Mouse (Mus musculus): ENCODE measurements around the gene Hdac9. TPM values are rescaled to one million over a fixed set of nuclear protein-coding genes. Genes with fewer than 3 reads are reported as not detected.

The Hdac9 gene
- polyA plus RNA-seq, 1 experiment from 2014 or later: 9.6 TPM

Other genes with a start within 250 kb of the Hdac9 start
- gene Prps1l1, start 67.7 kb upstream of the Hdac9 start, polyA plus RNA-seq (2014; fragmentation: Nextera tagmentation; extraction: Ambion mirVana): not detected in 2 replicates
- gene Snx13, start 130.1 kb upstream of the Hdac9 start, polyA plus RNA-seq (2014; fragmentation: Nextera tagmentation; extraction: Ambion mirVana): 27.8 and 38.2 TPM in 2 replicates

All from forebrain, embryonic 14.5 days (tissue).